Mouse (Mus musculus) heart, adult 2 months (tissue): ENCODE measurements at regions not wholly inside any gene's neighbourhood (a gene's known extent, or its start where the extent isn't known, plus 50 kb on each side); places are given as distances from the start of the nearest gene placed in this dataset.

Source experiments
- CTCF ChIP-seq: fragments of 200-600 bp; IDR thresholded peaks from 2 replicates; pipeline ENCODE4 v1.8.1; 2022; ENCODE audit warnings: antibody characterized with exemption, mild to moderate bottlenecking, moderate library complexity
- POLR2A ChIP-seq: fragments of 200-500 bp; IDR thresholded peaks from 2 replicates; pipeline ENCODE4 v1.6.1; 2011; ENCODE audit warnings: mild to moderate bottlenecking, low read depth, low read length, control low read depth; ENCODE audit not compliant: insufficient read depth

GRCm38 (mm10) chr10:42108294-42109014 is 90.2 kb upstream of the Armc2 start:
- TF ChIP-seq POLR2A (no peak), CTCF (no peak)
